Mouse (Mus musculus): Measurements from ENCODE around the gene Dpf2. TPM values are rescaled to one million over a fixed set of nuclear protein-coding genes. Genes with fewer than 3 reads are reported as not detected.

The Dpf2 gene
- total and polyA plus RNA-seq, 2 experiments from 2014 or later: 61.4 to 91.8 TPM

- H3K9ac ChIP-seq (replicated peaks; ENCODE audit: low read depth, low read length): no peak overlapping the region
- peaks cover 29% of the 10 kb centered on the region for H3K4me1 ChIP-seq (ENCODE audit: control insufficient read depth, insufficient read depth)
- H3K27me3 ChIP-seq (ENCODE audit: control insufficient read depth, insufficient read depth, low read length): no peaks in the 10 kb centered on the region
- H3K4me2 ChIP-seq (ENCODE audit: low read depth, low read length): no peak overlapping the region
- H3K27ac ChIP-seq (ENCODE audit: low read depth): peak overlapping the region; percentile 36
- no peak overlapping the region for H3K4me3 ChIP-seq (ENCODE audit: low read depth, low read length)
- DNase-seq (ENCODE audit: low spot score) (no peak), ATAC-seq (ENCODE audit: insufficient read depth, low read depth) (0 out of 2 replicates have a peak, but pooled peaks have one; percentile 8)
- WGBS: 42% methylated on average over 8 of the region's 8 CpGs
- peaks cover 21% of the 10 kb centered on the region for H3K36me3 ChIP-seq (replicated peaks; ENCODE audit: control insufficient read depth, insufficient read depth, low read length)
- no peaks in the 10 kb centered on the region for H3K9me3 ChIP-seq (replicated peaks; ENCODE audit: control insufficient read depth, low read length)
- TF ChIP-seq EP300 (IDR thresholded peaks at IDR 0.05; ENCODE audit: low read depth) (no peak), CTCF (IDR thresholded peaks at IDR 0.05; ENCODE audit: low read depth) (no peak)
These were observed 33.1 kb upstream of the Dpf2 start for GRCm38 (mm10) chr19:5945891-5946290.

- Histone ChIP-seq H3K4me1 (ENCODE audit: control insufficient read depth, insufficient read depth) (peaks cover 32% of the 10 kb centered on the region), H3K4me2 (ENCODE audit: low read depth, low read length) (no peak overlapping the region), H3K4me3 (ENCODE audit: low read depth, low read length) (no peak overlapping the region), H3K36me3 (replicated peaks; ENCODE audit: control insufficient read depth, insufficient read depth, low read length) (peaks cover 17% of the 10 kb centered on the region), H3K27ac (ENCODE audit: low read depth) (peak overlapping the region; percentile 36), H3K9me3 (replicated peaks; ENCODE audit: control insufficient read depth, low read length) (no peaks in the 10 kb centered on the region), H3K27me3 (ENCODE audit: control insufficient read depth, insufficient read depth, low read length) (no peaks in the 10 kb centered on the region), H3K9ac (replicated peaks; ENCODE audit: low read depth, low read length) (no peak overlapping the region)
- DNase-seq (ENCODE audit: low spot score): peak; percentile 61
- peak; percentile 81 for ATAC-seq (ENCODE audit: insufficient read depth, low read depth)
- TF ChIP-seq CTCF (IDR thresholded peaks at IDR 0.05; ENCODE audit: low read depth) (no peak), EP300 (IDR thresholded peaks at IDR 0.05; ENCODE audit: low read depth) (peak; percentile 65; the same call in 1 of the 2 replicates)
- 14% methylated on average over 7 of the region's 7 CpGs for WGBS
These were observed 32.2 kb upstream of the Dpf2 start for GRCm38 (mm10) chr19:5945027-5945426.

- 32% methylated on average over 8 of the region's 8 CpGs for WGBS
- no peak overlapping the region for H3K4me2 ChIP-seq (ENCODE audit: low read depth, low read length)
- TF ChIP-seq EP300 (IDR thresholded peaks at IDR 0.05; ENCODE audit: low read depth) (no peak), CTCF (IDR thresholded peaks at IDR 0.05; ENCODE audit: low read depth) (no peak)
- peaks cover 10% of the 10 kb centered on the region for H3K36me3 ChIP-seq (replicated peaks; ENCODE audit: control insufficient read depth, insufficient read depth, low read length)
- H3K4me3 ChIP-seq (ENCODE audit: low read depth, low read length): no peak overlapping the region
- ATAC-seq (ENCODE audit: insufficient read depth, low read depth): no peak
- H3K4me1 ChIP-seq (ENCODE audit: control insufficient read depth, insufficient read depth): peaks cover 39% of the 10 kb centered on the region
- 0 out of 2 replicates have a peak overlapping the region, but pooled peaks have one; percentile 12 for H3K9ac ChIP-seq (replicated peaks; ENCODE audit: low read depth, low read length)
- H3K9me3 ChIP-seq (replicated peaks; ENCODE audit: control insufficient read depth, low read length): no peaks in the 10 kb centered on the region
- no peaks in the 10 kb centered on the region for H3K27me3 ChIP-seq (ENCODE audit: control insufficient read depth, insufficient read depth, low read length)
- peak overlapping the region; percentile 60 for H3K27ac ChIP-seq (ENCODE audit: low read depth)
- no peak for DNase-seq (ENCODE audit: low spot score)
These were observed 31.3 kb upstream of the Dpf2 start for GRCm38 (mm10) chr19:5944145-5944544.

- H3K27ac ChIP-seq (ENCODE audit: low read depth): no peak overlapping the region
These were observed 30.6 kb upstream of the Dpf2 start for GRCm38 (mm10) chr19:5943404-5943803.

GRCm38 (mm10) chr19:5942581-5942980 is 29.8 kb upstream of the Dpf2 start:
- Histone ChIP-seq H3K27ac (ENCODE audit: low read depth) (no peak overlapping the region), H3K4me3 (ENCODE audit: low read depth, low read length) (no peak overlapping the region), H3K36me3 (replicated peaks; ENCODE audit: control insufficient read depth, insufficient read depth, low read length) (peaks cover 8% of the 10 kb centered on the region), H3K4me2 (ENCODE audit: low read depth, low read length) (no peak overlapping the region), H3K27me3 (ENCODE audit: control insufficient read depth, insufficient read depth, low read length) (no peaks in the 10 kb centered on the region), H3K9ac (replicated peaks; ENCODE audit: low read depth, low read length) (no peak overlapping the region), H3K9me3 (replicated peaks; ENCODE audit: control insufficient read depth, low read length) (no peaks in the 10 kb centered on the region), H3K4me1 (ENCODE audit: control insufficient read depth, insufficient read depth) (peaks cover 45% of the 10 kb centered on the region)
- WGBS: 57% methylated on average over 7 of the region's 7 CpGs
- TF ChIP-seq EP300 (IDR thresholded peaks at IDR 0.05; ENCODE audit: low read depth) (no peak), CTCF (IDR thresholded peaks at IDR 0.05; ENCODE audit: low read depth) (no peak)
- DNase-seq (ENCODE audit: low spot score): no peak
- no peak for ATAC-seq (ENCODE audit: insufficient read depth, low read depth)

More at GRCm38 (mm10) chr19:5943404-5943803, 30.6 kb upstream of the Dpf2 start:
- Histone ChIP-seq H3K4me3 (ENCODE audit: low read depth, low read length) (no peak overlapping the region), H3K9me3 (replicated peaks; ENCODE audit: control insufficient read depth, low read length) (no peaks in the 10 kb centered on the region), H3K27me3 (ENCODE audit: control insufficient read depth, insufficient read depth, low read length) (no peaks in the 10 kb centered on the region), H3K9ac (replicated peaks; ENCODE audit: low read depth, low read length) (no peak overlapping the region), H3K4me2 (ENCODE audit: low read depth, low read length) (no peak overlapping the region), H3K36me3 (replicated peaks; ENCODE audit: control insufficient read depth, insufficient read depth, low read length) (peaks cover 8% of the 10 kb centered on the region), H3K4me1 (ENCODE audit: control insufficient read depth, insufficient read depth) (peaks cover 39% of the 10 kb centered on the region)
- ATAC-seq (ENCODE audit: insufficient read depth, low read depth) (no peak), DNase-seq (ENCODE audit: low spot score) (no peak)
- 87% methylated on average over 15 of the region's 15 CpGs for WGBS
- no peak for TF ChIP-seq CTCF (IDR thresholded peaks at IDR 0.05; ENCODE audit: low read depth)
- TF ChIP-seq EP300 (IDR thresholded peaks at IDR 0.05; ENCODE audit: low read depth): no peak

GRCm38 (mm10) chr19:5940656-5941055 is 27.8 kb upstream of the Dpf2 start:
- Histone ChIP-seq H3K4me2 (ENCODE audit: low read depth, low read length) (no peak overlapping the region), H3K27me3 (ENCODE audit: control insufficient read depth, insufficient read depth, low read length) (no peaks in the 10 kb centered on the region), H3K9me3 (replicated peaks; ENCODE audit: control insufficient read depth, low read length) (no peaks in the 10 kb centered on the region), H3K4me3 (ENCODE audit: low read depth, low read length) (no peak overlapping the region), H3K9ac (replicated peaks; ENCODE audit: low read depth, low read length) (no peak overlapping the region), H3K4me1 (ENCODE audit: control insufficient read depth, insufficient read depth) (peaks cover 46% of the 10 kb centered on the region), H3K36me3 (replicated peaks; ENCODE audit: control insufficient read depth, insufficient read depth, low read length) (peaks cover 8% of the 10 kb centered on the region), H3K27ac (ENCODE audit: low read depth) (peak overlapping the region; percentile 75)
- WGBS: 71% methylated on average over 10 of the region's 10 CpGs
- no peak for TF ChIP-seq CTCF (IDR thresholded peaks at IDR 0.05; ENCODE audit: low read depth)
- no peak for TF ChIP-seq EP300 (IDR thresholded peaks at IDR 0.05; ENCODE audit: low read depth)
- DNase-seq (ENCODE audit: low spot score) (no peak), ATAC-seq (ENCODE audit: insufficient read depth, low read depth) (no peak)
